Mouse (Mus musculus) gastrocnemius, adult 8-10 months (tissue): Measurements from ENCODE around the gene Swt1. TPM values are rescaled to one million over a fixed set of nuclear protein-coding genes. Genes with fewer than 3 reads are reported as not detected.
"Not testable (repeated sequence)": the region's sequence is repeated elsewhere in the genome, so short reads cannot be mapped to it uniquely, and the experiment has no call there.

Experiments used
- DNase-seq, 2 experiments: peaks; one replicate each; pipeline ENCODE4 v3.0.0; 2022; ENCODE audit warnings: low spot score in 2 of 2
- total RNA-seq, 4 experiments: library from RNA; stranded (reverse); gene quantifications; 2 replicates each; pipeline ENCODE4 v1.2.4; 2022

The Swt1 gene
- total RNA-seq, 4 experiments from 2014 or later: 5.3 to 8.9 (median 6.3) TPM

DNA sequence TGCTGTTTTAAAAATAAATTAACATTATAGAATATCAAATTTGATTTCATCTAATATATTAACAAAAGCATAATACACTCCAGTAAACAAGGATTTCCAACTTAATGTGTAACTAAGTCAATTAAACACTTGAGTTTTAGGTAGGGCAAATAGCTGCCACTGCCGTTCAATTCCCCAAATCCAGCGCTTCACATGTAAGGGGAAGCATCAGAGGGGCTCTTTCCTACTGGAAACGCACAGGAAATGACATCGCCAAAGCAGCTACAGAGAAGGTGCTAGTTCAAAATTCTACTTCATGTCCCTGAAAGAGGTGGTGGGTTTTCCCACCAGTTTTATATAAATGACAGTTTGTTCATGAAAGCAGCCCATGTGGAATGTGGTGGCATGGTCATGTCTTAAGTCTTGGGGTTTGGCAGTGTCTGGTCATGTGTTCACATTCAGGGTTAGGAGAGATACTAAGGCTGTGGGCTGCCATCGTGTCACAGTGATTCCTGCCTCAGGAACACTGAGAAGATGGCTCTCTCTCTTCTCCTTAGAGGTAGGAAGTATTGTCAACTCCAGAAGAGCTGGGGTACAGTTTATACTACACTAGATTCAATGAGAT is 60.4 kb downstream of the Swt1 start:
- DNase-seq: no peak

DNA sequence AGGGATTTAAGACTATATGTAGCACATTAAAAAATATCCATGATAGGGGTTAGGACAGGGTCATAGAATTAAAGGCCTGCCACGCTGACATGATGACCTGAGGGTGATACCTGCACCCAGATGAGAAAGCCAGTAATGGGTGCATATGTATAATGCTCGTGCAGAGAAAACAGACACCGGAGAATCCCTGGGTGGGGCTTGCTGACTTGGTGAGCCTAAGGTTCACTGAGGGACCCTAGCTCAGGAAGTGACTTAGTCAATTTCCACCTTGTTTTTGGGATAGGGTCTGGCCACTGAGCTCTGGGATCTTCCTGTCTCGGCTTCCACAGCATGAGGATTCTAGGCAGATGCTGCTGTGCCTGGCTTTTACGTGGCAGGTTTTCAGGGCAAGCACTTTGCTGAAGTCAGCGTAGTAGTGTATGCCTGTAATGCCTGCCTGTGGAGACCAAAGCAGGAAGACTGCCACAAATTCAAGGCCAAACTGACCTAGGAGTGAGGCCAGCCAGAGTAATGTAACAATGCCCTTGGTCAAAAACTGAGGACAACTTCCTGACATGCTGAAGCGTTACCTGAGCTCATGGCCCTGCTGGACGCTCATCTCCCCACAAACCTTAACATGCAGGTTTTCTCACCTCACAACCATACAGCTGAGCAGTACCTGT is 61.2 kb downstream of the Swt1 start:
- no peak for DNase-seq

DNA sequence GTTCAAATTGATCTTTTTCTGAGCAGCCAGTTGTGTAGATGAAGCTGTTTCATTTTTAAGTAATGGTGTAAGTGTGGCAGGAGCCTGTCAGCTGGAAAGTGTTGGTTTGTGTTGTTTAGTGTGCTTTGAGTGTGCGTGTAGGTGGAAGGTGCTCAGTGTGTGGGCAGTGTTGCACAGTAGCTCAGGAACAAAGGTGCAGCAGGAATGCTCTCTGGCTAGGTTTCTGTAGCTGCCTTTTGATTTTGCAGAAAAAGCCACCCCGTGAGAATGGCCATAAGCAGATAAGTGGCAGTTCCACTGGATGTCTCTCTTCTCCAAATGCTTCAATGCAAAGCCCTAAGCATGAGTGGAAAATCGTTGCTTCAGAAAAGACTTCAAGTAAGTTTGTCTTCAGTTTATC is 68.9 kb downstream of the Swt1 start:
- no peak for DNase-seq

DNA sequence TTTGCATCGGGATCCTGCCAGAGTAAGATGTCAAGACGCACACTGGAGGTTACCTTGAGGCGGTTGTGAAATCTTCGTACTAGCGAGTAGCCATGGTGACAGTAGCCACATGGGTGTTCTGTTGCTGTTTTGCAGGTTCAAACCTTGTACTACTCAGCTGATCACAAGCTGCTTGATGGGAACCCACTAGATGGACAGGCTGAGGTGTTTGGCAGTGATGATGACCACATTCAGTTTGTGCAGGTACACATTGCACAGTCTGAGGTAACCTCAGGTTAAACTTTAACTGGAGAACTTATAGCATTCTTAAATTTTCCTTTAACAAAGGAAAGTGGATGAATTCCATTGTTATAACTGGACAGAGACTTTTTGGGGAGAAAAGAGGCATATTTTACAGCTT is 72.3 kb downstream of the Swt1 start:
- DNase-seq: no peak

DNA sequence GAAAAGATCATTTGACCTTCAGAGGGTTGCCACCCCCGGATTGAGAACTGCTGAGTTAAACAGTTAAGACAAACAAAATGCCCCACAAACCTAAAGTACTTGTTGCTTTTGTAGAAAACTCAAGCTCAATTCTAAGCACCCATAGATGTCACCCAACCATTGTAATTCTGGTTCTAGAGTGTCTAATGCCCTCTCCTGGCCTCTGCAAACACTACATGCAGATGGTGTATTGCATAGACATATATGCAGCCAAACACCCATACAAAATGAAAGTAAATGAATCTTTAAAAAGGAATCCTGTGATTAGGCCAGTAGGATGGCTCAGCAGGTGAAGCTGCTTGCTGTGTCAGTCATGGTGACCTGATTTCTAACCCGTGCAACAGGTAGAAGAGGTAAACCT is 75.3 kb downstream of the Swt1 start:
- no peak for DNase-seq

DNA sequence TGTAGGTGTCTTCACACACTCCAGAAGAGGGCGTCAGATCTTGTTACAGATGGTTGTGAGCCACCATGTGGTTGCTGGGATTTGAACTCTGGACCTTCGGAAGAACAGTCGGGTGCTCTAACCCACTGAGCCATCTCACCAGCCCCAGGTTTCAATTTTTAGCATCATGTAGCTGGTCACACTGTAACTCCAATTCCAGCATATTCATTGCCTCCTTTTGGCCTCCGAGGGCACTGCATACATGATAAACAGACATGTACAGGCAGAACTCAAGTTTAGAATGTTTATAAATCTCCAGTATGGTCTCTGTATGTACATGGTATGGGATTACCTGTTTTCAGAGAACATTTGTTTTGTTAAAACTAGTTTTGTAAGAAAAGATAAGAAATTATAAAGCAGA is 80.0 kb downstream of the Swt1 start:
- not testable (repeated sequence) for DNase-seq

DNA sequence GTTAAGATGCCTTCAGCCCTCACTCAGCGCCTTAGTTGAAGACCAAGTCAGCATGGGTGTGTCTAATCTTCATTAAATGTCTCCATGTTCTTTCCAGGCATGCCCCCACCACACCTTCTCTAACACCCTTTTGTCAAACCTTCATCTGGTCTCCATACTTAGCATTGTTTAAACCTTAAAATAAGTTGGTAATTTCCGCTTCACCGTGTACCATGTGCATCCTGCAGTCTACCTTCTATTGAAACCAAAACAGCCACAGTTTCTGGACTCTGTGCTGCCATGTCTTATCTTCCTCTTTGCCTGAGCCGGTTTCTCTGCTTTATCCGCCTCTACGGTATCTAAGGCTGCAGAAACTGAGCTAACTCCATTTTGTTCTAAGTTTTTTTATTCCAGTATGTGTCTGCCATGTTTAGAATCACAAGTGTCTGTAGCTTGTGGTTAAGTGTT is 81.6 kb downstream of the Swt1 start:
- DNase-seq: no peak

DNA sequence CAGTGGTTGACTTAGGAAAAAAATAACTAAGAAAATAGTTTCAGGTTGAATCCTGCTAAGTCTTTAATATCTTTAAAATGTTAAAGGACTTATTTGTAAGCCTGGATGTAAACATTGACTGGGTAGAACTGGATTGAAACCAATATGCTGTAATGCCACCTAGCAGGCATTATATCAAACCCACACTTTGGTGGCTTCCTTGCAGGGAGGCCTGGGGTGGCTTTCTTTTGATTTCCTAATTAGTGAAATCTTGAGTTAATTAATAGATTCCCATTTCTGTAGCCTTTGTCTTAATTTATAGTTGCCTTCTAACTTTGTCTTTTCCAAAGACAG is 82.4 kb downstream of the Swt1 start:
- no peak for DNase-seq

DNA sequence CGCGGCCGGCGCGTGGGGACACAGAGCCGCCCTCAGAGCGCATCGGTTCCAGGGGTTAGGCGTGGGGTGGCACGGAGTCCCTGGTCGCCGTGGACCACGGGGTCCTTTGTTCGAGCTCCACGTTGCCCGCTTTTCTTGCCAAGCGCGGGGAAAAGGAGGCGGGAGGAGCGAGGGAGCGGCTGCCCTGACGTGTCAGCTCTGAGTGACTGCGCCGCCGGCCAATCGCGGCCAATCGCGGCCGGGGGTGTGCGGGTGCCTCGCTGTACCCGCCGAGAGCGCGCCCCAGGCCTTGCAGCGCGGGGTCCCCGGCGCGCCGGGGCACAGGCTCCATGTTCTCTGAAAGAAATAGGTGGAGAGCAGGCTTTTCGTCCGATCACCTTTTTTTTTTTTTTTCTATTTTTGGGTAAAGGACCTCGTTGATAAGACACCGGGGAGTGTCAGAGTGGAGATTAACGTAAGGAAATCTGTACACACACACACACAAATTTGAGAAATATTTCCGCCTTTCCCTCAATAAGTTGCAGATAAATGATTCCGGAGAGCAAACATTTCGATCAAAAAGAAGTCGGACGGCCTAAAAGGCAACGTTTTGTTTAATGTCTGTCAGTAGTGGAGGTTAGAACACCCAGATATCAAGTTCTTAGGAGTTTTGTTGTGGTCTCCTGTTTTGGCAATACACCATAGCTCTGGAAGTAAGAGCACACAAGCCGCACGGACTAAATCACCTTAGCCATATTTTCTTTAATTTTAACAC is 83.0 kb downstream of the Swt1 start:
- DNase-seq: peak; percentile 89 to 91

DNA sequence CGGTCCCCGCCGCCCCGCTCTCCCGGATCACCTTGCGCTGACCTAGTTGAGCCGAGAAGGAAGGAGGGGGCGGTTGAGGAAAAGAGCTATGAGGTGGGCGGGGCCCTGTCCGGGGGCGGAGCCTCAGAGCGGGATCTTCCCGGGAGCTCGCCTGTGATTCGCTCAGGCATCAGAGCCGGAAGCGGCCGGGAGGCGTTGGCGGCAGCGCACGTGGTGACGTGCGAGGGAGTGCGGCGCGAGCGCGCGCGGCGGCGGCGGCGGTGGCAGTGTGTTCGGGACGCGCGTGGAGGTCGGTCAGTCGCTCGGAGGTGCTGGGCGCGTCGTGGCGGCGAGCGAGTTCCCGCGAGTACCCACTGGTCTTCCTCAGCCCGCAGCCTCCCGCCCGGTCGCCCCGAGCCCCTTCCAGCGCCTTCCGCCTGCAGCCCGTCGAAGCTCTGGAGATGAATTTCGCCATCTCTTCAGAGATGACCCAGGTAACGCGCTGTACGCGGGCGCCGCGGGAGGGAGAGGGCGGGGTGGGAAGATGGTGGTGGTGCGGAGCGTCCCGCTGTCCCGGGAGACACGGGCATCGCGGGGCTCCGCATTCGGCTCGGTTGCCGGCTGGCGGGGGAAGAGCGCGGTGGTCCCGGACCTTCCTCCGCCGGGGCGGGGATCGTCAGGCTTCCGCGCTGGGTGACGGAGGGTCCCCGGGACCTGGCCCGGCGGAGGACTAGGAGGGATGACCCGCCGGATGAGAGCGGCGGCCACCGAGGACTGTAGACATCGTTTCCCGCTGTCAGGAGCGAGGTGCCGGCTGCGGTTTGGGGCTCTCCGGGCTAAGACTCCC is 83.8 kb downstream of the Swt1 start, which contains the start of gene Ivns1abp:
Gene Ivns1abp (plus strand): TSS at position 195 of the 826 bp plus-strand sequence.
- DNase-seq: peak; percentile 98 to 99

DNA sequence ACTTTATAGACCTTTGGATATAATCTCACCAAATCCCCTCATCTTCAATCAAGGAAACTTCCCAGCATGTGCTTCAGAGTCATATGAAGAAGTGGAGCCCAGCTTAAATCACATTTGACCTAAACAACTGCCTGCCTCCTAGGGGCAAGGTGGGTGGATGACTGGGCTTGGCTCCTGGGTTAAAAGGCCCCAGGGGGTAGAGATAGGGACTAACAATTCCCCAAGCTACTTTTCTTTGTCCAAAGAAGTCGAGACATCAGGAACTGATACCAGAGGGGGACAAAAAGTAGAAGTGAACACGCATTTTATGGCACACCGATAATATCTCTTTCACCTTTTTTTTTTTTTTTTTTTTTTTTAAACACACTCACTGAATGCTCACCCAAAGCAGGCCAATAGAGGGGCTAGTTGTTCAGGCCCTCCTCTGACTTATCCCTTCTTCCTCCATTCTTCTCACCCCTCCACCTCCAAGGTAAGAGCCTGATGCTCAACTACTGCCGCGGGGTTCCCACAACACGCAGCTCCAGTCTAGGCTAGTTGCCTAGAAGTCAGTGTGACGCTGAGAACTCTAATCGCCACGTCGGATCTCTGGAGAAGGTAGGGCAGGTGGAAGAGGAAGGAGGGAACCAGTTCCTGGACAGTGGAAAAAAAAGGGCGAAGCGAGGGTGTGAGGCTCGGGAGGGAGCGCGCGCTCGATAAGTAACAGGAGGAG is 84.5 kb downstream of the Swt1 start:
- DNase-seq: no peak

DNA sequence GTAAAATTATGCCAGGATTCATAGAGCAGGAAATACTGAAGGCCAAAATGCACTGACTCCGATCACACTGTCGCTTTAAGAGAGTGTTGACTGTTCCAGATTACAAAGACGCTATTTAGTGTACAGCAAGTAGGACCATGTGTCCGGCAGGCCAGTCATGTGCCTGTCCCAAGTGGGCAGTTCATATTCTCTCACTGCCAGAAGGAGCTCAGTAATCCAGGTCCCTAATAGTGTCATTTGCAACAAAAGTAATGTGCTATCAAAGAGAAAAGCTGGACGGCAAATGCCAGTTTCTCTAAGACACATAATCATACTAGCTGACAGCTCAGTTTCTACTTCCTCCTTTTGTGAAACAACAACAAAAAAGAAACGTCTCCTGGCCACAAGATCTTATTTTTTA is 85.3 kb downstream of the Swt1 start:
- DNase-seq: no peak

DNA sequence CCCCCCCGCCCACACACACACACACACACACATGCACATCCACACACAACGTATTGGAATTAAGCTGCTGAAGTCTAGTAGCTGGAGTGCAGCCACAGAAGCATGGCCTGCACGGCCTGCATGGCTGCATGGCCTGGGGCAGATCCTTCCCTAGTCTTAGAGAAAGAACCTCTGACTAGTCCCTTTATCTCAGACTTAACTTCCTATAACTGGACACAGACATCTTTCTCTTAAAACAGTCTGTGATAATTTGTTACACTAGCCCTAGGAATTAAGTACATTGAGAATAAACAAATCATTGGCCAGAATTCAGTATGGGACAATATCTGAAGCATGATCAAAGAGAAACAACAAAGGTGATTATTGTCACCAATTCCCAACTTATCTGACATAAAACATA is 85.9 kb downstream of the Swt1 start:
- no peak for DNase-seq

DNA sequence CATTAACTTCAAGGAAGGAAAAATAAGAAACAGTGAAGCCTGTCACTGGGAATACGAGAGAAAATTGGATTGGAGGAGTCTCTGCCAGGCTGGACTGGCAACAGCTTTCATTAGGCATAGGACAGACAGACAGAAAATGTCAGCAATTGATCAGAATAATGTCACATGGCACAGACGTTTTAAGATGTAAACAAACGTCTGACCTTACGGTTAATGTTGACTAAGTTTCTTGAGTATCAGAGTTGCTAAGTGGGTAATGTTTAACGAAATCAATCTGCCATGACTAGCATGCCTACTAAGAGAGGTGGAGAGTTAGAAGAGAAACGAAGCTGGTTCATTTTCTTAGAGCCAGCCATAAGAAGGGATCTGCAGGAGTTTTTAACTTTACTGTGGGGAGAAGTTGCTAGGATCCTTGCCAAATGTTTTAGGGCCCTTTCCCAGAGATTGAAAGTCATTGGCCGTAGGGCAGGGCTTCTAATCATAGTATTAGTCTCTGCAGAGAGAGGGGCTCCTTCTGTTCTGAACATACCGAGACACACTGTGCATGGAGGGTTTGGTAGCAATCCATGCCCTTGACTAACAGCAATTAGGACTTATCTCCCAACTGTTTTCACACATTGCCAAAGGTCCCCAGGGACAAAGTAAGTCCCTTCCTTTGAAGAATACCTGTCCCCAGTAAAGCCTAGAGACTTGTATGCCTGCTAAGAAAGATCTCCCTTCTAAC is 86.8 kb downstream of the Swt1 start:
- DNase-seq: no peak

DNA sequence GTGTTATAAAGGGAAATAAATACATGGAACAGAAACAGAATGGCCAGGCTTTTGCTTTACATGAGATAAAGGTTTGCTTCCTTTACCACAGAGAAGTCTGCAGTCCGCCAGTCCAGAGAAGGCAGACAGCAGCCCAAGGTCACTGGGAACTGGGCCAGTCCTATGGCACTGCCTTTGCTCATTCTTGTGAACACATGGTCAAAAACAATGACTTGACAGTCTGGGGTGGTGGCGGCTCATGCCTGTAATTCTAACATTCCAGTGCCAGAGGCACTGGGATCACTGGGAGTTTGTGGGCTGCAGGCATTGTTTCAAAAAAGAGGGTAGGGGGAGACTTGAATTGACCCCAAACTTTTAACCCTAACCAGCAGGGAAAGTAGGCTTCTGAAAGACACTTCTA is 89.3 kb downstream of the Swt1 start:
- DNase-seq: no peak

DNA sequence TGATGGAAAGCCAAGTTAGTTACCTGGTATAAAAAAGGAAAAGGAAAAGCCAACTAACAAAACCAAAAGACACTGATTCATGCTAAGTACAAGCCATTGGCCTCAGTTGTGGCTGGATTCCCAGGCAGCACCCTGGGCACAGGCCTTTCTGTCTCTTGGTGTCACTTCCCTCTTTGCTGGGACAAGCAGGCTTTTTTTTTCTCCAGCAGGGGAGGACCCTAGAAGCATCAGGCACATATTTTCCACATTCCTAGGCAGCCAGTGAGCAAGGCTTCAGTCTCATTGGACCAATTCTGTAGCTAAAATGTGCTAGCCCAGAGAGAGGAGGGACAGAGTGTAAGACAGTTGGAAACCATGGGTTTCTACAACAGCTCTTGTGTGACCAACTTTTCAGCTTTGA is 90.0 kb downstream of the Swt1 start:
- DNase-seq: no peak

DNA sequence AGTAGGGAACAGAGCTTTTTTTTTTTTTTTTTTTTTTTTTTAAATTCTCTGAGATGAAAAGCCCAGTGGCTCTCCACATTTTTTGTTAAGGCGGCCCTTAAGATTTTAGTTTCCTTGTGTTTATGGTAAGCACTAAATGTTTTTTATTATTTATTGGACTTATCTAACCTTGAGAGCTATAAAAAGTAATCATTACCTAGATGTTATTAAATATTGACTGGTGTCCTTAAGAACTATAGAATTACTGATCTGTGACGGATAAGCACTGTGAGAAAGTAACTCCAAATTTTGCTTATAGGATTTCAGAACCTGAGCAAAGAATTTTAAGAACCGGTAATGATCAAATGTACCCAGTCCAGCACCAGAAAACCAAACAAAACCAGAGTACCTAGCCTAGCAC is 95.4 kb downstream of the Swt1 start:
- no peak for DNase-seq

DNA sequence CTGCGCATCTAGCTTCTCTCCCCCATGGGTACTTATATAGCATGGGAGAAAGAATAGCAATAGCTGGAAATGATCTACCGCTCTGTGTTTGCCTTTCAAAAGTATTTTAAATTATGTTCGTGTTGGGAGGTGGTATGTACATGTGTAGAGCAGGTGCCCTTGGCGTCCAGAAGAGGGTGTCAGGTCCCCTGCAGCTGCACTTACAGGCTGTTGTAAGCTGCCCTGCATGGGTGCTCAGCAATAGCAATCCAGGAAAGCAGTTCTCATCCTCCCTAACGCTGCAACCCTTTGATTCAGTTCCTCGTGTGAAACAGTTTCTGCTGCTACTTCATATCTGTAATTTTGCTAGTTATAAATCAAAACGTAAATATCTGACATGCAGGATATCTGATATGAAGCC is 98.7 kb downstream of the Swt1 start:
- no peak for DNase-seq

DNA sequence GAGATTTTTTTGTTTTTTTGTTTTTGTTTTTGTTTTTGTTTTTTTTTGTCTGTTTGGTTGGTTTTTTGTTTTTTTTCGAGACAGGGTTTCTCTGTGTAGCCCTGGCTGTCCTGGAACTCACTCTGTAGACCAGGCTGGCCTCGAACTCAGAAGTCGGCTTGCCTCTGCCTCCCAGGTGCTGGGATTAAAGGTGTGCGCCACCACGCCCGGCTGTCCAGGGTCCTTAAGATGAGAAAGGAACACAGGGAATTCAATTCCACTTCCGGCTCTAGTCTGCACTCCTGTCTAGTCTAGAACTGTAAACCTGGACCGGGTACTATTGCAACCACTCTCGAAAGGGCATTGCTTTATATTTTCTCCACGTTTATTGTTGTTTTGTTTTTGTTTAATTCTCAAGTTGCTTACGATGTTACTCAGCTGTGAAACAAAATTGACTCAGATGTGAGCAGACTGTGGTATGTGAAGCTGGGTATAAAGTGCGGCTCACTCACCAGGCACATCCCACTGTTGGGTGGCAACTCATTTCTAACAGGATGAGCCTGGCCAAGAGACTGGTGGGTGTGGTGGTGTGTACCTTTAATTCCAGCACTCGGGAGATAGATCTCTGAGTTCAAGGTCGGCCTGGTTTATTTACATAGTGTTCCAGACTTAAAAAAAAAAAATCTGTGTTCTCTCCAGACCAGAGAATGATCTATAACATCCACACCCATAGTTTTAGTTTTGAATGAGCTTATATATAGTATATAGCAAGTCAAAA is 99.7 kb downstream of the Swt1 start:
- DNase-seq: no peak

DNA sequence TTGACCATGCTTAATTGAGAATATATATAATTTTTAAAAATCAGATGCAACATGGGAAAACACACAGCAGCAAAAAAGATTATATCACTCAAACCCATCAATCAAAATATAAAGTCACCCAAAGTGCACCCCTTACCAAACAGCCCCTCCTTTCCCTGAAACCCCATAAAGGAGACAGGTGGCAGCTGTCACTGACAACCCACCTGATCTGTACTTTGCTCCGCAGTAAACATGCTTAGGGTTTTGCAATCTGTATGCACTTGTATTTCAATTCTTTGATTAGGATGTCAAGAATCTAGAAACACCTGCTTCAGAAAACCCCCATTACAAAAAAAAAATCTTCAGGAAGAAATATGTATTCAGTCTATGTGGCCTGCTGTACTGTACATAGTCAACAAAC is 102.9 kb downstream of the Swt1 start:
- no peak for DNase-seq
